Mouse (Mus musculus) kidney, embryonic 14.5 days (tissue): Measurements from ENCODE around the gene Fdxr. TPM values are rescaled to one million over a fixed set of nuclear protein-coding genes. Genes with fewer than 3 reads are reported as not detected.
A peak's percentile ranks its signal among the peaks of the same experiment; 100 is the strongest.

Source experiments
- ATAC-seq: fragments of 200-750 bp; cut with Nextera tagmentation; 2 replicates; pipeline ENCODE4 v1.8.0; 2017; ENCODE audit warnings: moderate number of reproducible peaks, mild to moderate bottlenecking, moderate TSS enrichment, moderate library complexity; ENCODE audit not compliant: low FRiP score, low TSS enrichment
- H3K27ac ChIP-seq: fragments of 300-500 bp; sonication (generic); 2 replicates; pipeline ENCODE4 v1.5.1; 2014; ENCODE audit warnings: low read depth, mild to moderate bottlenecking, low read length, moderate library complexity, mixed read lengths
- H3K27me3 ChIP-seq: fragments of 300-500 bp; sonication (generic); 2 replicates; pipeline ENCODE4 v1.6.1; 2014; ENCODE audit warnings: mild to moderate bottlenecking, low read length; ENCODE audit not compliant: control insufficient read depth, insufficient read depth
- H3K36me3 ChIP-seq: fragments of 300-500 bp; sonication (generic); 2 replicates; pipeline ENCODE4 v1.6.1; 2014; ENCODE audit warnings: low read length, mixed read lengths; ENCODE audit not compliant: control insufficient read depth, insufficient read depth
- H3K4me1 ChIP-seq: fragments of 300-500 bp; sonication (generic); 2 replicates; pipeline ENCODE4 v1.6.1; 2014; ENCODE audit warnings: low read length, mixed read lengths; ENCODE audit not compliant: control insufficient read depth, insufficient read depth
- H3K4me2 ChIP-seq: fragments of 300-500 bp; sonication (generic); replicated peaks from 2 replicates; pipeline ENCODE4 v1.6.1; 2014; ENCODE audit warnings: low read depth, mild to moderate bottlenecking, low read length
- H3K4me3 ChIP-seq: fragments of 300-500 bp; sonication (generic); 2 replicates; pipeline ENCODE4 v1.5.1; 2014; ENCODE audit warnings: mild to moderate bottlenecking, low read length
- H3K9ac ChIP-seq: fragments of 300-500 bp; sonication (generic); 2 replicates; pipeline ENCODE4 v1.6.1; 2014; ENCODE audit warnings: low read depth, mild to moderate bottlenecking, low read length, moderate library complexity
- H3K9me3 ChIP-seq: fragments of 300-500 bp; sonication (generic); 2 replicates; pipeline ENCODE4 v1.6.1; 2016; ENCODE audit warnings: low read length; ENCODE audit not compliant: control insufficient read depth
- WGBS: fragments of 180-500 bp; shearing (Covaris S2); extraction: QIAGEN DNeasy Blood & Tissue Kit; methylation state at CpG from one replicate; pipeline ENCODE4 v1.1.7; 2014; 5-methylcytosine and 5-hydroxymethylcytosine counted together
- polyA plus RNA-seq: library from polyadenylated mRNA; unstranded; fragments of >200 nt; fragmentation: Nextera tagmentation; extraction: Ambion mirVana; gene quantifications from 2 replicates; pipeline ENCODE4 v1.2.1, GENCODE M21; 2014

Fdxr gene
- polyA plus RNA-seq, 1 experiment from 2014 or later, result 13.1 TPM

- peaks cover 21% of the 10 kb centered on the region for H3K4me1 ChIP-seq
- H3K9ac ChIP-seq, result no peak overlapping the region
- 41% methylated on average over 14 of the region's 14 CpGs for WGBS
- H3K36me3 ChIP-seq, result no peaks in the 10 kb centered on the region; the same call in 1 of the 2 replicates
- peak overlapping the region; percentile 3; the same call in 1 of the 2 replicates for H3K27ac ChIP-seq
- no peak for ATAC-seq
- H3K9me3 ChIP-seq, result no peaks in the 10 kb centered on the region
- no peak overlapping the region for H3K4me2 ChIP-seq
- H3K4me3 ChIP-seq, result no peak overlapping the region
- peaks cover 18% of the 10 kb centered on the region; the same call in 1 of the 2 replicates for H3K27me3 ChIP-seq
These were observed 45.5 kb downstream of the Fdxr start for GRCm38 (mm10) chr11:115231168-115231915.

- Histone ChIP-seq H3K4me1 (peaks cover 13% of the 10 kb centered on the region), H3K4me3 (no peak overlapping the region), H3K27me3 (peaks cover 15% of the 10 kb centered on the region; the same call in 1 of the 2 replicates), H3K4me2 (no peak overlapping the region), H3K9ac (no peak overlapping the region), H3K9me3 (no peaks in the 10 kb centered on the region), H3K36me3 (no peaks in the 10 kb centered on the region; the same call in 1 of the 2 replicates), H3K27ac (no peak overlapping the region)
- no peak for ATAC-seq
- 49% methylated on average over 15 of the region's 15 CpGs for WGBS
These were observed 47.6 kb downstream of the Fdxr start for GRCm38 (mm10) chr11:115229021-115229930.

GRCm38 (mm10) chr11:115228430-115228829 is 48.4 kb downstream of the Fdxr start:
- Histone ChIP-seq H3K4me2 (no peak overlapping the region), H3K27me3 (peaks cover 16% of the 10 kb centered on the region; the same call in 1 of the 2 replicates), H3K9me3 (no peaks in the 10 kb centered on the region), H3K4me1 (peaks cover 11% of the 10 kb centered on the region), H3K4me3 (no peak overlapping the region), H3K27ac (no peak overlapping the region), H3K36me3 (no peaks in the 10 kb centered on the region; the same call in 1 of the 2 replicates), H3K9ac (no peak overlapping the region)
- ATAC-seq, result no peak
- WGBS, result 45% methylated on average over 7 of the region's 7 CpGs

GRCm38 (mm10) chr11:115227640-115228039 is 49.2 kb downstream of the Fdxr start:
- no peak overlapping the region for H3K27ac ChIP-seq
- peaks cover 11% of the 10 kb centered on the region for H3K27me3 ChIP-seq
- no peaks in the 10 kb centered on the region for H3K9me3 ChIP-seq
- H3K4me3 ChIP-seq, result no peak overlapping the region
- no peak overlapping the region for H3K4me2 ChIP-seq
- WGBS, result 33% methylated on average over 12 of the region's 12 CpGs
- no peak for ATAC-seq
- H3K4me1 ChIP-seq, result peaks cover 12% of the 10 kb centered on the region
- no peaks in the 10 kb centered on the region; the same call in 1 of the 2 replicates for H3K36me3 ChIP-seq
- no peak overlapping the region for H3K9ac ChIP-seq

GRCm38 (mm10) chr11:115226811-115227491 is 49.9 kb downstream of the Fdxr start:
- Histone ChIP-seq H3K4me2 (no peak overlapping the region), H3K27ac (no peak overlapping the region), H3K27me3 (peaks cover 8% of the 10 kb centered on the region), H3K4me3 (no peak overlapping the region), H3K36me3 (no peaks in the 10 kb centered on the region; the same call in 1 of the 2 replicates), H3K4me1 (peaks cover 16% of the 10 kb centered on the region), H3K9me3 (no peaks in the 10 kb centered on the region), H3K9ac (0 out of 2 replicates have a peak overlapping the region, but pooled peaks have one; percentile 12)
- ATAC-seq, result no peak
- 63% methylated on average over 14 of the region's 14 CpGs for WGBS

- no peak overlapping the region for H3K4me2 ChIP-seq
- H3K4me1 ChIP-seq, result peaks cover 12% of the 10 kb centered on the region
- H3K36me3 ChIP-seq, result no peaks in the 10 kb centered on the region
- no peak overlapping the region for H3K4me3 ChIP-seq
- no peaks in the 10 kb centered on the region for H3K9me3 ChIP-seq
- peaks cover 7% of the 10 kb centered on the region; the same call in 1 of the 2 replicates for H3K27me3 ChIP-seq
- no peak overlapping the region for H3K27ac ChIP-seq
- WGBS, result 51% methylated on average over 6 of the region's 6 CpGs
- ATAC-seq, result no peak
- no peak overlapping the region for H3K9ac ChIP-seq
These were observed 51.5 kb downstream of the Fdxr start for GRCm38 (mm10) chr11:115225301-115225700.

GRCm38 (mm10) chr11:115224889-115225288 is 52.0 kb downstream of the Fdxr start:
- no peaks in the 10 kb centered on the region for H3K9me3 ChIP-seq
- WGBS, result 43% methylated on average over 8 of the region's 8 CpGs
- peaks cover 7% of the 10 kb centered on the region; the same call in 1 of the 2 replicates for H3K27me3 ChIP-seq
- no peak overlapping the region for H3K4me2 ChIP-seq
- no peak overlapping the region for H3K4me3 ChIP-seq
- peak; percentile 24; the same call in 1 of the 2 replicates for ATAC-seq
- no peak overlapping the region for H3K9ac ChIP-seq
- no peak overlapping the region for H3K27ac ChIP-seq
- peaks cover 12% of the 10 kb centered on the region for H3K4me1 ChIP-seq
- no peaks in the 10 kb centered on the region for H3K36me3 ChIP-seq

- Histone ChIP-seq H3K4me1 (peaks cover 18% of the 10 kb centered on the region), H3K27ac (no peak overlapping the region), H3K4me2 (no peak overlapping the region), H3K36me3 (no peaks in the 10 kb centered on the region), H3K9ac (no peak overlapping the region), H3K4me3 (no peak overlapping the region), H3K27me3 (peaks cover 9% of the 10 kb centered on the region; the same call in 1 of the 2 replicates), H3K9me3 (no peaks in the 10 kb centered on the region)
- no peak for ATAC-seq
- 62% methylated on average over 6 of the region's 6 CpGs for WGBS
These were observed 53.0 kb downstream of the Fdxr start for GRCm38 (mm10) chr11:115223877-115224276.
